Mouse (Mus musculus) small intestine, adult 2 months (tissue): ENCODE measurements around the gene Gm8926. TPM values are rescaled to one million over a fixed set of nuclear protein-coding genes. Genes with fewer than 3 reads are reported as not detected.
"Not testable (repeated sequence)": the region's sequence is repeated elsewhere in the genome, so short reads cannot be mapped to it uniquely, and the experiment has no call there.

Experiments
- H3K27ac ChIP-seq: fragments of 200-500 bp; 2 replicates; pipeline ENCODE4 v1.5.1; 2012; ENCODE audit warnings: low read depth, low read length, control low read depth, inconsistent platforms; ENCODE audit not compliant: insufficient read depth
- H3K27me3 ChIP-seq: fragments of 200-500 bp; 2 replicates; pipeline ENCODE4 v1.6.1; 2012; ENCODE audit warnings: mild to moderate bottlenecking, moderate library complexity, low read length, inconsistent platforms; ENCODE audit not compliant: control insufficient read depth, insufficient read depth
- H3K36me3 ChIP-seq: fragments of 200-500 bp; 2 replicates; pipeline ENCODE4 v1.6.1; 2012; ENCODE audit warnings: mild to moderate bottlenecking, low read length, control low read depth, inconsistent platforms; ENCODE audit not compliant: control insufficient read depth, insufficient read depth
- H3K4me1 ChIP-seq: fragments of 200-500 bp; 2 replicates; pipeline ENCODE4 v1.6.1; 2012; ENCODE audit warnings: low read length, inconsistent platforms, mixed read lengths; ENCODE audit not compliant: control insufficient read depth, insufficient read depth, insufficient read length
- H3K4me3 ChIP-seq: fragments of 200-500 bp; 2 replicates; pipeline ENCODE4 v1.5.1; 2012; ENCODE audit warnings: low read depth, mild to moderate bottlenecking, control low read depth, inconsistent platforms, low read length, moderate library complexity
- WGBS: fragments of 180-500 bp; shearing (Covaris S2); methylation state at CpG from one replicate; pipeline ENCODE4 v1.1.7; 2018; 5-methylcytosine and 5-hydroxymethylcytosine counted together
- polyA plus RNA-seq: library from polyadenylated mRNA; depleted of rRNA; stranded (reverse); fragments of >200 nt; gene quantifications from 2 replicates; pipeline ENCODE4 v1.2.3, GENCODE M21; 2012; rRNA removed

Gene Gm8926
- polyA plus RNA-seq = not detected in 2 replicates

GRCm38 (mm10) chr5:11770248-11770647 is at the start of gene Gm8926:
TSS of gene Gm8926 (plus strand) at chr5:11770548.
- 91% methylated on average over 1 of the region's 4 CpGs for WGBS
- H3K36me3 ChIP-seq, H3K4me1 ChIP-seq, H3K27me3 ChIP-seq, H3K4me3 ChIP-seq, H3K27ac ChIP-seq: not testable (repeated sequence)

Other genes starting within 250 kb of the Gm8926 start
- 0.27 TPM in 1 of 2 replicates, not detected in the other for gene Gm6460, start 175.6 kb upstream of the Gm8926 start, polyA plus RNA-seq
- gene Gm8922, start 88.6 kb upstream of the Gm8926 start, polyA plus RNA-seq = 0.09 and 0.24 TPM in 2 replicates
- not detected in 2 replicates for gene Gm6465, start 75.0 kb downstream of the Gm8926 start, polyA plus RNA-seq
- gene 4933402N22Rik, start 147.5 kb downstream of the Gm8926 start, polyA plus RNA-seq = not detected in 2 replicates